Mouse (Mus musculus) embryonic facial prominence, embryonic 13.5 days (tissue): ENCODE measurements at regions not wholly inside any gene's neighbourhood (a gene's known extent, or its start where the extent isn't known, plus 50 kb on each side); places are given as distances from the start of the nearest gene placed in this dataset.

Source experiments
- ATAC-seq: fragments of 200-750 bp; cut with Nextera tagmentation; 2 replicates; pipeline ENCODE4 v1.8.0; 2017; ENCODE audit warnings: low read depth; ENCODE audit not compliant: insufficient number of reproducible peaks, insufficient read depth, low FRiP score, low TSS enrichment
- H3K27ac ChIP-seq: fragments of 300-500 bp; sonication (generic); 2 replicates; pipeline ENCODE4 v1.5.1; 2015; ENCODE audit warnings: moderate library complexity, mild to moderate bottlenecking, inconsistent platforms
- H3K27me3 ChIP-seq: fragments of 300-500 bp; sonication (generic); 2 replicates; pipeline ENCODE4 v1.6.1; 2015; ENCODE audit warnings: mild to moderate bottlenecking, inconsistent platforms
- H3K36me3 ChIP-seq: fragments of 300-500 bp; sonication (generic); 2 replicates; pipeline ENCODE4 v1.6.1; 2015; ENCODE audit warnings: mild to moderate bottlenecking, inconsistent platforms
- H3K4me1 ChIP-seq: fragments of 300-500 bp; sonication (generic); 2 replicates; pipeline ENCODE4 v1.6.1; 2015; ENCODE audit warnings: inconsistent platforms
- H3K4me2 ChIP-seq: fragments of 300-500 bp; sonication (generic); 2 replicates; pipeline ENCODE4 v1.6.1; 2015; ENCODE audit warnings: moderate library complexity, mild to moderate bottlenecking, inconsistent platforms
- H3K4me3 ChIP-seq: fragments of 300-500 bp; sonication (generic); 2 replicates; pipeline ENCODE4 v1.5.1; 2015; ENCODE audit warnings: mild to moderate bottlenecking, inconsistent platforms
- H3K9ac ChIP-seq: fragments of 300-500 bp; sonication (generic); 2 replicates; pipeline ENCODE4 v1.6.1; 2015; ENCODE audit warnings: mild to moderate bottlenecking, inconsistent platforms
- H3K9me3 ChIP-seq: fragments of 300-500 bp; sonication (generic); 2 replicates; pipeline ENCODE4 v1.6.1; 2016; ENCODE audit warnings: inconsistent platforms
- WGBS: fragments of 180-500 bp; shearing (Covaris S2); methylation state at CpG from one replicate; pipeline ENCODE4 v1.1.7; 2015; ENCODE audit warnings: mixed read lengths; 5-methylcytosine and 5-hydroxymethylcytosine counted together

GRCm38 (mm10) chr11:18601568-18602182, 417.1 kb downstream of the Meis1 start:
- H3K27me3 ChIP-seq: no peaks in the 10 kb centered on the region
- H3K27ac ChIP-seq: no peak overlapping the region
- no peak for ATAC-seq
- no peak overlapping the region for H3K9ac ChIP-seq
- H3K4me3 ChIP-seq: no peak overlapping the region
- H3K36me3 ChIP-seq: no peaks in the 10 kb centered on the region
- H3K4me2 ChIP-seq: no peak overlapping the region
- H3K4me1 ChIP-seq: no peaks in the 10 kb centered on the region
- 79% methylated on average over 6 of the region's 6 CpGs for WGBS
- H3K9me3 ChIP-seq: no peaks in the 10 kb centered on the region

GRCm38 (mm10) chr11:18598349-18598748, 420.4 kb downstream of the Meis1 start:
- H3K9me3 ChIP-seq: no peaks in the 10 kb centered on the region
- ATAC-seq: no peak
- H3K4me3 ChIP-seq: no peak overlapping the region
- 81% methylated on average over 3 of the region's 3 CpGs for WGBS
- no peak overlapping the region for H3K4me2 ChIP-seq
- H3K36me3 ChIP-seq: no peaks in the 10 kb centered on the region
- no peaks in the 10 kb centered on the region for H3K4me1 ChIP-seq
- no peaks in the 10 kb centered on the region for H3K27me3 ChIP-seq
- H3K9ac ChIP-seq: no peak overlapping the region
- no peak overlapping the region for H3K27ac ChIP-seq

GRCm38 (mm10) chr11:18596996-18597395, 421.8 kb downstream of the Meis1 start:
- Histone ChIP-seq H3K9ac (no peak overlapping the region), H3K27ac (no peak overlapping the region), H3K4me1 (no peaks in the 10 kb centered on the region), H3K9me3 (no peaks in the 10 kb centered on the region), H3K36me3 (no peaks in the 10 kb centered on the region), H3K4me2 (no peak overlapping the region), H3K27me3 (no peaks in the 10 kb centered on the region), H3K4me3 (no peak overlapping the region)
- no peak for ATAC-seq
- WGBS: 77% methylated on average over 4 of the region's 4 CpGs

- Histone ChIP-seq H3K27me3 (no peaks in the 10 kb centered on the region), H3K4me2 (no peak overlapping the region), H3K4me3 (no peak overlapping the region), H3K9ac (no peak overlapping the region), H3K4me1 (no peaks in the 10 kb centered on the region), H3K9me3 (no peaks in the 10 kb centered on the region), H3K36me3 (no peaks in the 10 kb centered on the region), H3K27ac (no peak overlapping the region)
- WGBS: 89% methylated on average over 1 of the region's 1 CpGs
- ATAC-seq: no peak
Observed at GRCm38 (mm10) chr11:18590487-18590886, 428.3 kb downstream of the Meis1 start.

- Histone ChIP-seq H3K4me1 (no peaks in the 10 kb centered on the region), H3K36me3 (no peaks in the 10 kb centered on the region), H3K4me3 (no peak overlapping the region), H3K9me3 (no peaks in the 10 kb centered on the region), H3K4me2 (no peak overlapping the region), H3K27me3 (no peaks in the 10 kb centered on the region), H3K27ac (no peak overlapping the region), H3K9ac (no peak overlapping the region)
- no peak for ATAC-seq
- WGBS: 68% methylated on average over 3 of the region's 3 CpGs
Observed at GRCm38 (mm10) chr11:18586468-18586867, 432.3 kb downstream of the Meis1 start.

GRCm38 (mm10) chr11:18585031-18585430, 433.8 kb downstream of the Meis1 start:
- no peak for ATAC-seq
- Histone ChIP-seq H3K4me1 (no peaks in the 10 kb centered on the region), H3K27me3 (no peaks in the 10 kb centered on the region), H3K27ac (no peak overlapping the region), H3K36me3 (no peaks in the 10 kb centered on the region), H3K4me3 (no peak overlapping the region), H3K9ac (no peak overlapping the region), H3K4me2 (no peak overlapping the region), H3K9me3 (no peaks in the 10 kb centered on the region)
- WGBS: 77% methylated on average over 8 of the region's 8 CpGs

- no peaks in the 10 kb centered on the region for H3K36me3 ChIP-seq
- no peak overlapping the region for H3K4me2 ChIP-seq
- WGBS: 91% methylated on average over 1 of the region's 1 CpGs
- no peak overlapping the region for H3K4me3 ChIP-seq
- H3K27me3 ChIP-seq: no peaks in the 10 kb centered on the region
- H3K9me3 ChIP-seq: no peaks in the 10 kb centered on the region
- no peaks in the 10 kb centered on the region for H3K4me1 ChIP-seq
- H3K27ac ChIP-seq: no peak overlapping the region
- ATAC-seq: no peak
- H3K9ac ChIP-seq: no peak overlapping the region
Observed at GRCm38 (mm10) chr11:18582781-18583161, 436.0 kb downstream of the Meis1 start.

- 88% methylated on average over 2 of the region's 2 CpGs for WGBS
- no peak overlapping the region for H3K4me3 ChIP-seq
- H3K27me3 ChIP-seq: no peaks in the 10 kb centered on the region
- no peak overlapping the region; the same call in 1 of the 2 replicates for H3K27ac ChIP-seq
- no peak for ATAC-seq
- H3K4me2 ChIP-seq: no peak overlapping the region
- no peak overlapping the region for H3K9ac ChIP-seq
- H3K36me3 ChIP-seq: no peaks in the 10 kb centered on the region
- no peaks in the 10 kb centered on the region for H3K9me3 ChIP-seq
- no peaks in the 10 kb centered on the region for H3K4me1 ChIP-seq
Observed at GRCm38 (mm10) chr11:18581997-18582780, 436.6 kb downstream of the Meis1 start.

GRCm38 (mm10) chr11:18581078-18581800, 437.5 kb downstream of the Meis1 start:
- WGBS: 84% methylated on average over 8 of the region's 8 CpGs
- H3K27me3 ChIP-seq: no peaks in the 10 kb centered on the region
- no peak overlapping the region for H3K4me3 ChIP-seq
- H3K4me1 ChIP-seq: no peaks in the 10 kb centered on the region
- ATAC-seq: no peak
- no peaks in the 10 kb centered on the region for H3K36me3 ChIP-seq
- H3K27ac ChIP-seq: no peak overlapping the region
- no peaks in the 10 kb centered on the region for H3K9me3 ChIP-seq
- H3K4me2 ChIP-seq: no peak overlapping the region
- H3K9ac ChIP-seq: no peak overlapping the region

GRCm38 (mm10) chr11:18571557-18572209, 447.1 kb downstream of the Meis1 start:
- no peaks in the 10 kb centered on the region for H3K27me3 ChIP-seq

GRCm38 (mm10) chr11:18563011-18563410, 455.8 kb downstream of the Meis1 start:
- no peak overlapping the region for H3K9ac ChIP-seq
- no peak overlapping the region for H3K4me3 ChIP-seq
- H3K9me3 ChIP-seq: no peaks in the 10 kb centered on the region
- H3K27me3 ChIP-seq: no peaks in the 10 kb centered on the region
- ATAC-seq: no peak
- 93% methylated on average over 2 of the region's 2 CpGs for WGBS
- no peaks in the 10 kb centered on the region for H3K4me1 ChIP-seq
- H3K36me3 ChIP-seq: no peaks in the 10 kb centered on the region
- H3K27ac ChIP-seq: no peak overlapping the region
- no peak overlapping the region for H3K4me2 ChIP-seq

More at GRCm38 (mm10) chr11:18571557-18572209, 447.1 kb downstream of the Meis1 start:
- Histone ChIP-seq H3K27ac (no peak overlapping the region), H3K4me3 (no peak overlapping the region), H3K9me3 (no peaks in the 10 kb centered on the region), H3K4me2 (no peak overlapping the region), H3K36me3 (no peaks in the 10 kb centered on the region), H3K4me1 (no peaks in the 10 kb centered on the region), H3K9ac (no peak overlapping the region)
- no peak for ATAC-seq
- WGBS: 86% methylated on average over 4 of the region's 4 CpGs
